Mouse (Mus musculus) hindbrain, embryonic 10.5 days (tissue): ENCODE measurements around the gene Rasgrp1. TPM values are rescaled to one million over a fixed set of nuclear protein-coding genes. Genes with fewer than 3 reads are reported as not detected.
A peak's percentile ranks its signal among the peaks of the same experiment; 100 is the strongest.

Experiments
- DNase-seq: peaks from one replicate; pipeline ENCODE4 v3.0.0-alpha.2; 2017; ENCODE audit warnings: low spot score
- H3K27ac ChIP-seq: fragments of 300-500 bp; sonication (generic); 2 replicates; pipeline ENCODE4 v1.5.1; 2016; ENCODE audit warnings: mild to moderate bottlenecking, moderate library complexity
- H3K27me3 ChIP-seq: fragments of 300-500 bp; sonication (generic); 2 replicates; pipeline ENCODE4 v1.6.1; 2016; ENCODE audit warnings: mild to moderate bottlenecking; ENCODE audit not compliant: poor library complexity, insufficient read depth, severe bottlenecking
- H3K36me3 ChIP-seq: fragments of 300-500 bp; sonication (generic); 2 replicates; pipeline ENCODE4 v1.6.1; 2016; ENCODE audit warnings: mild to moderate bottlenecking, moderate library complexity
- H3K4me1 ChIP-seq: fragments of 300-500 bp; sonication (generic); replicated peaks from 2 replicates; pipeline ENCODE4 v1.6.1; 2016; ENCODE audit warnings: mild to moderate bottlenecking
- H3K4me3 ChIP-seq: fragments of 300-500 bp; sonication (generic); 2 replicates; pipeline ENCODE4 v1.5.1; 2016; ENCODE audit warnings: mild to moderate bottlenecking, moderate library complexity
- H3K9me3 ChIP-seq: fragments of 300-500 bp; sonication (generic); 2 replicates; pipeline ENCODE4 v1.6.1; 2016; ENCODE audit warnings: mild to moderate bottlenecking, moderate library complexity
- WGBS: fragments of 180-500 bp; shearing (Covaris S2); methylation state at CpG from one replicate; pipeline ENCODE4 v1.1.7; 2016; 5-methylcytosine and 5-hydroxymethylcytosine counted together
- polyA plus RNA-seq: library from polyadenylated mRNA; unstranded; fragments of >200 nt; fragmentation: Nextera tagmentation; extraction: Ambion mirVana; gene quantifications from 2 replicates; pipeline ENCODE4 v1.2.1, GENCODE M21; 2016

Gene Rasgrp1
- 0.41 and 1.1 TPM in 2 replicates for polyA plus RNA-seq

DNA sequence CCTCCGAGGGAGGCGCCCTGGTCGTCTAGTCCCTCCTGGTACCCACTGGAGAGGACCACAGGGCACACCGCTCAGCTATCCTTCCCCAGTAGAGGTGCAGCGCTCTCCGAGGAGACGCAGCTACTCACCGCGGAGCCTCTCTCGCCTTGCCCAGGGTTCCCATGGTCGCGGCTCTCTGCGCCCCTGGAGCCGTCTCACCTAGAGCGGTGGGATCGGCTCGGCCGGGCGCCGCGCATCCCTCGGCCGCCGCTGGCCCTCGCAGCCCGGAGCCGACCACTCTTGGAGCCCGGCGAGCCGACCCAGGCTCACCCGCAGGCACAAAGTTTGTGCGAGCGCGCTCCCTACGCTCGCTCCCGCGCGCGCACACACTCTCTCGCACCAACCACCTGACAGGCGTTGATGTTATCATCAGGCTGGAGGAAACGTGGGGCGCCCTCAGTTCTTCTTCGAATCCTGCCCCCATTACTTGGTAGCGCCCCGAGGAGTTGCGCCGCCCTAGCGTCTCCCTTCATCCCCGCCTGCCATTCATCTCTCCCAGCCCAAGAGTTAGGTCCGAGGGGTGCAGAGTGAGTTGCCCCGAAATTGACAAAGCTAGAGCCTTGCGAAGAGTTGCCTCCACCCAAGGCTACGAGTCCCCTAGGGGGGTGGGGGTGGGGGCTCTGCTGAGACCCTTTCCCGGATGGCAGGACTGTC lies at the start of gene Rasgrp1:
TSS of gene Rasgrp1 (minus strand) at position 455 of the 693 bp plus-strand sequence.
- Histone ChIP-seq H3K27me3 (peaks cover 37% of the 10 kb centered on the region), H3K4me3 (peak within 1 kb of the TSS; percentile 73)

DNA sequence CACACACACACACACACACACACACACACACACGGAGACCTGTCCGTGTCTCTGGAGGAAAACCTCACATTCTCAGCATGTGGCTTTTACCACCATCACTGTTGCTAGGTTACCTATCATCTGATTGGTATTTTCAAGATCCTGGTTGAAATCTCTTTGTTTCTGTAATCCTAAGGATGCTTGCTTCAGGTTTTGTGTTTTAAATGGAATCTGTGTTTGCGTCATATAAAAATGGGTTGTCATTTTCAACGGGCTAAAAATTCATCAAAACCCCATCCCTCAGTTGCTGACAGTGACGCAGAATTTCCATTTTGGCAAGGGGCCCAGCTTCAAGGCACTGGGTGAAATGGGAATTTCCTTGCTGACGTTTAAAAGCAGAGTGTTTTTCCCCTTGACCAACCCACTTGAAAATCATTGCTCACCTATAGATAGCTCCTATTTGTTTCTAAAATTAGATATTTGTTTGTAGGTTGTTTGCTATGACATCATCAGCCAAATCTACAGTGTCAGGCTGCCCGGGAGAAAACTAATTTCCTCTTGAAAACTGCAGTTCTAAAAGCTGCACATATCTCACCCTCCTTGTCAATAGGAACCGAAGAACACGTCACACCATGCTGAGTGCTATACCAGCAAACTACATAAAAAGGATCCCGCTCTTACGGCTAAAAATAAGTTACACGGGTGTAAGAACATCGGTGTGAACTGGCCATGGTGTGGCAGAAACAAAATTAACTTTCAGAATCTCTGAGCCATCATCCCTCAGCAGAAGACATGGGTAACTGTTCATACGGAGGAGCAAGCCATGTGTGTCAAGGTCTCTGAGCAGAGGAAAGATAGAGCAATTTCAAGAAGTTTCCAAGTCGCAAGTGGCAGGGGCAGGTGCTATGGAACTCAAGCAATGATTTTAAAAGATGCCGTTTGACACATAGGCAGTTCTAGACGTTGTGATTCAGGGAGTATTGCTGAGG lies 47.4 kb upstream of the Rasgrp1 start:
- WGBS = 83% methylated on average over 17 of the region's 17 CpGs
- 0 out of 2 replicates have a peak, but pooled peaks cover 3% of the 10 kb centered on the region for H3K4me1 ChIP-seq

More for the DNA sequence above, at the start of gene Rasgrp1:
- H3K9me3 ChIP-seq = no peaks in the 10 kb centered on the region
- H3K36me3 ChIP-seq = no peaks in the 10 kb centered on the region
- WGBS = 2% methylated on average over 56 of the region's 56 CpGs
- H3K4me1 ChIP-seq = peaks cover 13% of the 10 kb centered on the region
- peak; percentile 57 for DNase-seq
- peak within 1 kb of the TSS; percentile 73 for H3K27ac ChIP-seq

DNA sequence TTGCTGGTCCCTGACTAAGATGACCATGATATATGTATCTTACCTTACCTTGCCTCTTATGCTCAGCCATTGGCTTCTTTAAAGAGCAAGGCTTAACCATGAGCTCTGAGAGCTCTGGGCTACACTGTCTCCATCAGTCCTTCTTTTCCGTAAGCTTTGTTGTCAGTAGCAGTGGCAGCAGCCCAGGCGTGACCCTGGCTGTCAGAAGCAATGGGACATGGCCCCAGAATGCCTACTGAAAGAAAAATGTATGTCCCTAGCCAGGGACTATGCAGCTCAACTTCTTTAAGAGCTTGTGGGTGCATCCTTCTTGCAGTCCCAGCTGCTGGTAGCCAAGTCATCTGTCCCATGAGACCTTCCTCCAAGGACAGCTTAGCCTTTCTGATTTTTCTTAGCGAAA lies 46.7 kb upstream of the Rasgrp1 start:
- H3K4me3 ChIP-seq = no peak overlapping the region
- no peaks in the 10 kb centered on the region for H3K36me3 ChIP-seq
- no peaks in the 10 kb centered on the region for H3K27me3 ChIP-seq
- WGBS = 66% methylated on average over 3 of the region's 3 CpGs
- DNase-seq = no peak
- 0 out of 2 replicates have a peak, but pooled peaks cover 3% of the 10 kb centered on the region for H3K4me1 ChIP-seq
- H3K9me3 ChIP-seq = no peaks in the 10 kb centered on the region
- H3K27ac ChIP-seq = no peak overlapping the region; the same call in 1 of the 2 replicates

More for the DNA sequence above, 47.4 kb upstream of the Rasgrp1 start:
- Histone ChIP-seq H3K4me3 (no peak overlapping the region), H3K27ac (no peak overlapping the region), H3K9me3 (no peaks in the 10 kb centered on the region), H3K27me3 (no peaks in the 10 kb centered on the region), H3K36me3 (no peaks in the 10 kb centered on the region)
- no peak for DNase-seq

DNA sequence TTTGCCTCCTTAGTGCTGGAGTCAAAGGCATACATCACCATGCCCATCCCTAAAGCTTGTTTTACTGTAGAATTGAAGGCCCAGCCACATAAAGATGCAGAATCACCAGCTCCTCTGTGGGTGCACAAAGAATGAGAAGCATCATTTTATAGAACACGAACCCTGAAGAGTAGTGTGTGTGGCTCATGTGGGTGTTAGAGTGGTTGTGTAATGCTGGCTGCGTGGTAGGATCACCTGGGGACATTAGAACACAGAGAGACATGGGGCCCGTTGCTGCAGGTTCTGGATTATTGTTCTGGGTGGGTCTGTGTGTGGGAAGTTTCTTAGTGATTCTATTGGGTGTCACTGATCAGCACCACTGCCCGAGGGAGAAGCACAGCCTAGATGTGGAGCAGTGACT lies 45.3 kb upstream of the Rasgrp1 start:
- Histone ChIP-seq H3K4me1 (0 out of 2 replicates have a peak, but pooled peaks cover 3% of the 10 kb centered on the region), H3K27ac (no peak overlapping the region), H3K36me3 (no peaks in the 10 kb centered on the region), H3K4me3 (no peak overlapping the region), H3K27me3 (no peaks in the 10 kb centered on the region), H3K9me3 (no peaks in the 10 kb centered on the region)
- no peak for DNase-seq
- WGBS = 88% methylated on average over 4 of the region's 4 CpGs

DNA sequence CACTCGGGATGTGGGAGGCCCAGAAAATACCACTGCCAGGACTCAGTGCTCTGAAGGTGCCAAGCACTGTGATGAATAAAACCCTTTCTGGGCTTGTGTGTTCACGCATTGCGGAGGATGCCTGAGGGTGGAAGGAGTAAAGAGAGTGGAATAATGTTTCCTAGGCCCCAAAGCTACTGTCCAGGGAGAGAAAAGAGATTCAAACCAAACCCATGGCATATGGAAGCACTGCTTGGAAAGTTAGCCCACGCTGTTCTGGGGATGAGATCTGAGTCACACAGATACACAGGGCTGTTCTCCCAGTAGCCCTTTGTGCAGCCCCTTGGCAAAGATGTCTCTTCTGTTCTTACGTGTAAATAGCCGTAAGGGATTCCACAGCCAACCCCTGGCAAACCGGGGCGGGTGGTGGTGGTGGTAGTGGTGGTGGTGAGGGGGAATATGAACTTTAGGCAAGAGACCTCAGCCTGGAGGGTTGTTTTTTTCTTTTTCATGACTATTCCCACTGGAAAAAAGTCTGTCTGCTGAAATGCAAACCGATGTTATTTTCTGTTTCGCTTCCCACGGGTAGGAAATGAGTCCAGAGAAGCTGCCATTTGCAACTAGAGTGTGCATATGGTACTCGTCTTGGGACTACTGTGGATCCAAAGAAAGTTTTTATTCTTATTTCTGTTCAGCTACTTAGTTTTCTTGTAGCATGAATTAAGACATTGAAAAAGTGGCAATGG lies 44.3 kb upstream of the Rasgrp1 start:
- 86% methylated on average over 12 of the region's 12 CpGs for WGBS
- Histone ChIP-seq H3K4me1 (0 out of 2 replicates have a peak, but pooled peaks cover 3% of the 10 kb centered on the region), H3K4me3 (no peak overlapping the region), H3K9me3 (no peaks in the 10 kb centered on the region), H3K36me3 (no peaks in the 10 kb centered on the region), H3K27ac (no peak overlapping the region), H3K27me3 (no peaks in the 10 kb centered on the region)
- no peak for DNase-seq

DNA sequence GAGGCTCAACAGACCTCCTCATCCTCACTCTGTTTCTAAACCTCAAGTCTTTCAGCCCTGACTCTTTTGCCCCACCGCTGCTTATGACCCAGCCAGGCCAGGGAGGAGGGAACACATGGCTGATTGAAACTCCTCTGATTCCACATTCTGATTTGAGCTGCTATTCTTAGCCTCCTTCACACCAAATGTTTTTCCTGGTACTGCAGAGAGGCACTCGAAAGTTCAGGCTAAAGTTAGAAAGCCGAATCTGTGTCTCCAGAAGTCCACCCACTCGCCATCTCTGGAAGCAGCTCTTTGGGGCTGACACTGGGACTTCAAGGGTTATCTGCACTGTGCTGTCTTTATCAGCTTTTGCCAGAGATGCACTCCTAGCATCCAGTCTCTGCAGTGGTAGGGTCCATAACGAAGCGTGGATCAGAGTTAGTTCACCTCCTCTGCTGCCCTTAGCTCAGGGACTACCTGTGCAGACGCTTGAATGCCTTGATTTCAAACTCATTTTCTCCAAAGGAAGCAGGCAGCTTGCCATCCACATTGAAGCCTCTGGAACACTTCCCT lies 43.3 kb upstream of the Rasgrp1 start:
- 81% methylated on average over 7 of the region's 7 CpGs for WGBS
- Histone ChIP-seq H3K4me1 (0 out of 2 replicates have a peak, but pooled peaks cover 3% of the 10 kb centered on the region), H3K9me3 (no peaks in the 10 kb centered on the region), H3K4me3 (no peak overlapping the region), H3K27me3 (no peaks in the 10 kb centered on the region), H3K36me3 (no peaks in the 10 kb centered on the region), H3K27ac (no peak overlapping the region)
- DNase-seq = no peak

DNA sequence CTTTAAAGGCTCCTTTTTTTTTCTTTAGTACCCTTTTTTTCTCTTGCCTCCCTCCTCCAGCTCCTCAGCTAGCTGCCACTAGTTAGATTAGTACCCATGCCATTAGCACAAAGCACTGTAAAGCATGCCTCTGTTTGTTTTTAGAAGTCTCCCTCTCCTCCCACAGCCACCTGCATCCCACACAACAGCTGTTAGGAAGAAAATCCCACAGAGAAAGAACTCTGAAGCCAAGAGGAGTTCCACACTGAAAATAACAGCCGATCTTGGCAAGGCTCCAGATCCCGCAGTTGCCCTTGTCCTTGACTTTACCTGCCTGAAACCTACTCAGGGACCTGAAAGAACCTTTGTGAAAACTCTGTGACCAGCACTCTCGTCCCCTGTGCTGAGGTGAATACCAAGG lies 38.5 kb upstream of the Rasgrp1 start:
- Histone ChIP-seq H3K27me3 (no peaks in the 10 kb centered on the region), H3K27ac (no peak overlapping the region), H3K9me3 (no peaks in the 10 kb centered on the region), H3K4me1 (no peaks in the 10 kb centered on the region), H3K36me3 (no peaks in the 10 kb centered on the region), H3K4me3 (no peak overlapping the region)
- WGBS = 72% methylated on average over 3 of the region's 3 CpGs
- DNase-seq = no peak

DNA sequence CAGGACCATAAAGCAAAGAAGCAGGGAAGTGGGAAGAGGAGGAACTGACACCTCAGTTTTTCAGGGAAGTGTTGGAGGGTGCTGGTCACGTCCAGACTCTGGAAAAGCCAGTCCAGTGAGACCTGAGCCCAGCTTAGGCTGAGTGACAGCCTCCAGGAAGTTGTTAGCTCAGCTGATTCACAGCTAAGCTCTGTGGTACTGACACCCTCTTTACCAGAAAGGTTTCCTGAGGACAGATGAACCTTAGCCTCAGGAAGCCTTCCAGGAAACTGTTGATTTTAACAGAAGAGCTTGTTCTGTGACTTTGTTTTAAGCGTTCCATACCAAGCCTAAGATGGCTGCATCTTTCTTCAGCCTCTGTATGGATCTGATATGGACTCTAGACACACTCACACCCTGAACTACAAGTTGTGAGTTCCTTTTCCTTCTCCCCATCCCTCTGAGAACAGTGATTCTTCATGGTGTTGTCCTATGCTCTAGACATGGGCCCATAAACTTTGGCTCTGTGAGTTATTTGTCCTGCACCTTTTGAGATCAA lies 31.6 kb upstream of the Rasgrp1 start:
- Histone ChIP-seq H3K4me3 (no peak overlapping the region), H3K4me1 (no peaks in the 10 kb centered on the region), H3K27me3 (no peaks in the 10 kb centered on the region), H3K9me3 (no peaks in the 10 kb centered on the region), H3K27ac (no peak overlapping the region), H3K36me3 (no peaks in the 10 kb centered on the region)
- WGBS = 76% methylated on average over 2 of the region's 2 CpGs
- no peak for DNase-seq

DNA sequence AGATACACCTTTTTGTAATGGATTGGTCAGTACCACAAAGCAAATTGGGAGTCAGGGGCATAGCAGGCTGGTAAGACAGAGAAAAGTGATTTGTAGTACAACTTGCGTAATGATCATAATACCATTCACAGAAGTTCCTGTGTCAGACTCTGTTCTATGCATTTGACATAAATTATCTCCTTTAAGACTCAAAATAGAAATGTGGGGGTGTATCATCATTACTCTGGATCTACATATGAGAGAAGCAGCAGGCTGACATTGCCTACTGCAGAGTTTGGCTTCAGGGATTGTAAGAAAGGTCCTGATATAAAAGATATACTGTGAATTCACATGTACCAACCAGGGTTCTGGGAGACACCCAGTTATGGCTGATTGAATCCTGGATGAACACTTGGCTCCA lies 28.9 kb upstream of the Rasgrp1 start:
- DNase-seq = no peak
- no peaks in the 10 kb centered on the region for H3K9me3 ChIP-seq
- no peaks in the 10 kb centered on the region for H3K36me3 ChIP-seq
- H3K27me3 ChIP-seq = no peaks in the 10 kb centered on the region
- H3K4me3 ChIP-seq = no peak overlapping the region
- H3K4me1 ChIP-seq = no peaks in the 10 kb centered on the region
- WGBS = 94% methylated on average over 1 of the region's 1 CpGs
- no peak overlapping the region for H3K27ac ChIP-seq

DNA sequence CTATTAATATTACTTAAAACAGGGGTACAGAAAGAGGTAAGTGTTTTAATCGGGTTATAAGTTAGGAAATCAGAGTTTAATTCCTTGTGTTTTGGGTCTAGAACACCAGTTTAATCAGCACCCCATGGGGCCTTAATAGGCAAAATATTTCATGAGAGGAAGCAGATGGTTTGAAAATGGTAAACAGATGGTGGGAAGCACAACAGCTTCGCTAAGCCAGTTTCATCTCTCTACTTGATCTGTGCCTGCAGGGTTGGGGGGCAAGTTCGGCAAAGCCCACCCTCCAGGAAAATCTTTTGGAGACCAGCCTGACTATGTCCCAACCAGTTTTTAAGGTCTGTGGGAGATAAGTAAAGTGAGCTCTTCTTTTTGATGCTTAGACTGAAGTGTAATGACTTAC lies 23.7 kb upstream of the Rasgrp1 start:
- H3K36me3 ChIP-seq = no peaks in the 10 kb centered on the region
- WGBS = 74% methylated on average over 3 of the region's 3 CpGs

DNA sequence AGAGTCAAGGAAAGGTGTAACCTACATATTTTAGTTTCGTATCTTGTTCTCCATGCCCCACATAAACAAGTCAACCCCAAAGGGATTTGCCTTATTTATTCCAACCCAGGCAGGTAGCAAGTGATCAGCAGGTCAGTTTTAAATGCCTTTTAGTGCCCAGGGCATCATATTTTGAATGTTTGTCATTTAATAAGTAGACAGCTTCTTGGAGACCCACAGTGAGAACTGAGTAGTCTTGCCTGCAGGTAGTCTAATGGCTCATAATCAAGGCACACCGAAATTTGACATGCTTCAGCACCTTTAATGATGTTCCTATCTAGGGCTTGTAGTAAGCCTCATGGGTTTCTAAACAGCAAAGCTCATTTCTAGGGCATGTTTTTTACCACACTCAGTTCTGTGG lies 21.3 kb upstream of the Rasgrp1 start:
- 87% methylated on average over 2 of the region's 2 CpGs for WGBS
- no peak overlapping the region for H3K27ac ChIP-seq
- DNase-seq = no peak
- H3K36me3 ChIP-seq = no peaks in the 10 kb centered on the region
- H3K4me3 ChIP-seq = no peak overlapping the region
- H3K4me1 ChIP-seq = no peaks in the 10 kb centered on the region
- no peaks in the 10 kb centered on the region for H3K9me3 ChIP-seq
- H3K27me3 ChIP-seq = no peaks in the 10 kb centered on the region

More for the DNA sequence above, 23.7 kb upstream of the Rasgrp1 start:
- Histone ChIP-seq H3K4me3 (no peak overlapping the region), H3K27ac (no peak overlapping the region), H3K4me1 (no peaks in the 10 kb centered on the region), H3K27me3 (no peaks in the 10 kb centered on the region), H3K9me3 (no peaks in the 10 kb centered on the region)
- no peak for DNase-seq

DNA sequence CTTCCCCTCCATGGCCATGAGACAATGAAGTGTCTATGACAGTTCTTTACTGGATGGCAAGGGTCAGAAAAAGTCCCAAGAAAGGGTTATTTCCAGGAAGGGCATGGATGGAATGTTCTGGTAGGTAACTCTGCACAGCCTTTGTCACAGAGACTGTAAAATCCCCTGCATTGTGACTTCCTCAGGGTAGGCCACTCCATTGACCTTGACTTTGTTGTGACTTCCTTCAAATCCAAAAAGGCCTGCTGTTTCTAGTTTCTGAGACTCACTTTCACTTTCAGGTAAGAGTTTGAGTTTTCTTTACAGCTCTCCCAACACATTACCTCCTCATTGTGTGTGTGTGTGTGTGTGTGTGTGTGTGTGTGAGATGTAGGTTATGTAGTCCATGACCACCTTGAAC lies 15.1 kb upstream of the Rasgrp1 start:
- no peak overlapping the region for H3K4me3 ChIP-seq
- no peaks in the 10 kb centered on the region for H3K27me3 ChIP-seq
- peaks cover 4% of the 10 kb centered on the region; the same call in 1 of the 2 replicates for H3K4me1 ChIP-seq
- no peaks in the 10 kb centered on the region for H3K9me3 ChIP-seq
- DNase-seq = no peak
- H3K27ac ChIP-seq = no peak overlapping the region
- no peaks in the 10 kb centered on the region for H3K36me3 ChIP-seq
